Mouse (Mus musculus) gastrocnemius, adult 18-20 months (tissue): ENCODE measurements at regions not wholly inside any gene's neighbourhood (a gene's known extent, or its start where the extent isn't known, plus 50 kb on each side); places are given as distances from the start of the nearest gene placed in this dataset.

Experiments used
- DNase-seq: peaks from one replicate; pipeline ENCODE4 v3.0.0; 2021; ENCODE audit warnings: low spot score

GRCm38 (mm10) chr3:150416447-150416846 lies 1021.2 kb upstream of the Adgrl4 start:
- no peak for DNase-seq

GRCm38 (mm10) chr3:150427965-150428364 lies 1009.7 kb upstream of the Adgrl4 start:
- no peak for DNase-seq

GRCm38 (mm10) chr3:150431291-150431690 lies 1006.4 kb upstream of the Adgrl4 start:
- peak; percentile 7 for DNase-seq

GRCm38 (mm10) chr3:150435199-150435598 lies 1002.5 kb upstream of the Adgrl4 start:
- DNase-seq = no peak

GRCm38 (mm10) chr3:150435818-150436607 lies 1001.7 kb upstream of the Adgrl4 start:
- DNase-seq = no peak
